Mouse (Mus musculus) heart, adult 10 weeks (tissue): ENCODE data around the gene Smu1. TPM values are rescaled to one million over a fixed set of nuclear protein-coding genes. Genes with fewer than 3 reads are reported as not detected.

Source experiments
- polyA plus RNA-seq: library from polyadenylated mRNA; stranded (reverse); fragments of 350-450 nt; fragmentation: Illumina TruSeq; extraction: RNeasy Lipid Tissue Mini Kit (QIAGEN cat#74804); gene quantifications from one replicate; pipeline ENCODE4 v1.2.3, GENCODE M21; 2014; ENCODE audit warnings: low read depth, low replicate concordance

Smu1 gene
- 45.5 TPM for polyA plus RNA-seq

DNA sequence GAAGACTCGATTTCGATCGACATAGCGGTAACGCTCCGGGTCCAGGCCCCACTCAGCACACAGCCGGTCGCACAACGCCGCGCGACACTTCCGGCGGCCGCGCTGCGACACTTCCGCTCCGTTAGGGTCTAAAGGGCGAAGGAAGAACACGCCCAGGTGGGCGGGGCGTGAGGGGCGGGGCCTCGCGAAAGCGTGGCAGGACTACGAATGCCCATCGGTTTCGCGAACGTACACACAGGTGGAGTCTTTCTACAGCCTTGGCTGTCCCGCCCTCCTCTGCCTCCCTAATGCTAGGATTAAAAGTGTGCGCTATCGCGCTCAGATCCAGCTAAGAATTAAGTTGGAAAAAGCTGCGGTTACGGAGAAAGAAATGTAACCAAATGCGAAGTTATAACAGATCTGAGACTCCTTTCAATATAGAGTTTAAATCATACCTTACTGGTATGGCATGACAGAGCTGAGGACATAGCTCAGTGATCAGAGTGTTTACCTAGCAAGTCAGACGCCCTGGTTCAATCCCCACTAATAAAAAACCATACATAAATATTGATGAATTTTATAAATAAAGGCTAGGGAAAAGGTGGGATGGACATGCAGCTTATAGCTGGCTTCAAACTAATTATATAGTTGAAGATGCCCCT lies at the start of gene Smu1:
Gene Smu1 (minus strand): TSS at position 144 of the 641 bp plus-strand sequence.

GRCm38 (mm10) chr4:40722011-40722666 lies 35.6 kb downstream of the Smu1 start, which contains the start of gene Dnaja1:
Gene Dnaja1 (plus strand): TSS chr4:40722150.

DNA sequence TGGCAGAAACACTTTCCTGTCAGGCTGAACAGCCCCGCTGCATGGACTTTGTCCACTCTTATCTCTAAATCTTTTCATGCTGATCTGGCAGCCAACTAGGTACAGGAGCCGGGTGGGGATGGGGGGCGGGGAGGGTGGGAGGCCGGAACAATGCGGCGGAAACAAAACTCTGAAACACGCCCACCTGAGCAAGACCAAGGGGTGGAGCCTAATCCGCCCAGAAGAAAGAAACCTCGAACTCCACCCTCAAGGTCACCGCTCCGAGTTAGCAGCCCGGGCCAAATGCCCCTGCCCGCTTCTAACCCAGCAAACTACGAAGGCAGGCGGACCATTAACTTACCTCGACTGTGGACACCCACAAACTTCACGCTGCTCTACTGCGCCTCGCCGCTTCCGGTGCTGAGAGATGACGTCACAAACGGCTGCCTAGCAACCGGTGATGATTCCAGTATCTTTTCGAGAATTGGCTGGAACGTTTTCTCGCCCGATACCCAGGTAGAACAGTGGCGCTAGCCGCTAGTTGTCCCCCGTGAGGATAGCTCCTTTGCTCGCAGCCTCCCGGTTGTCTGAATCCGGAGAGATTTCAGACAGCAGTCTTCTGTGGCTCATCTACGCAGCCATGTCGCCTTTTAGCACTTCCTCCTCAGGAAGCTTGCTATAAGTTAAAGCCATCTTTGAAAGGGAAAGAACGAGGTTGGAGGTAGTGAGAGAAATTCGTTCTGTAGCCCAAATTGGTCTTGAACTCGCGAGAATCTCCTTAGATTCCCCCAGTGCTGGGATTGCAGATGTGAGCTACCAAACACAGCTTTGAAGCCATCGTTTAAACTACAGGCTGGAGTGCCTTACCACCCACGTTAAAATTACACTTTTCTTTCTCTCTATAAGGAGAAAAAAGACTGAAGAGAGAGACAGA lies 54.7 kb downstream of the Smu1 start, which contains the start of gene Aptx:
Gene Aptx (minus strand): TSS at position 398 of the 913 bp plus-strand sequence.

Other genes starting within 250 kb of the Smu1 start
- 18.2 TPM for gene Aptx, start 54.7 kb downstream of the Smu1 start, polyA plus RNA-seq
- gene Dnaja1, start 35.8 kb downstream of the Smu1 start, polyA plus RNA-seq: 116 TPM
- 59.1 TPM for gene B4galt1, start 96.1 kb upstream of the Smu1 start, polyA plus RNA-seq
- 1.9 TPM for gene Spink4, start 162.1 kb upstream of the Smu1 start, polyA plus RNA-seq
- gene Bag1, start 190.4 kb upstream of the Smu1 start, polyA plus RNA-seq: 286 TPM
- gene Chmp5, start 190.5 kb upstream of the Smu1 start, polyA plus RNA-seq: 49.8 TPM
- 29.4 TPM for gene Nfx1, start 213.0 kb upstream of the Smu1 start, polyA plus RNA-seq